Mouse (Mus musculus): ENCODE measurements around the gene Rngtt. TPM values are rescaled to one million over a fixed set of nuclear protein-coding genes. Genes with fewer than 3 reads are reported as not detected.

Rngtt gene
- polyA plus RNA-seq, 1 experiment from 2014 or later = 16.6 TPM

Small RNA genes lying within 50 kb of the gene (microRNA-seq; reads per million reads assigned to microRNA genes)
- gene Mir8118 = not detected

Other genes with a start within 250 kb of the Rngtt start
- 0.11 and 0.28 TPM in 2 replicates for gene Gabrr2, start 247.3 kb upstream of the Rngtt start, polyA plus RNA-seq (2015; fragmentation: Nextera tagmentation; extraction: Ambion mirVana)
- 0.05 TPM in 1 of 2 replicates, not detected in the other for gene Gabrr1, start 177.8 kb upstream of the Rngtt start, polyA plus RNA-seq (2015; fragmentation: Nextera tagmentation; extraction: Ambion mirVana)
- gene Pm20d2, start 120.6 kb upstream of the Rngtt start, polyA plus RNA-seq (2015; fragmentation: Nextera tagmentation; extraction: Ambion mirVana) = 2.1 and 2.3 TPM in 2 replicates
- 2.1 and 2.3 TPM in 2 replicates for gene Srsf12, start 101.3 kb upstream of the Rngtt start, polyA plus RNA-seq (2015; fragmentation: Nextera tagmentation; extraction: Ambion mirVana)
- 82.4 and 84.1 TPM in 2 replicates for gene Pnrc1, start 20.1 kb upstream of the Rngtt start, polyA plus RNA-seq (2015; fragmentation: Nextera tagmentation; extraction: Ambion mirVana)

Measured in heart, embryonic 15.5 days (tissue).